Mouse (Mus musculus) hindbrain, embryonic 15.5 days (tissue): ENCODE measurements around the gene Pcdh15. TPM values are rescaled to one million over a fixed set of nuclear protein-coding genes. Genes with fewer than 3 reads are reported as not detected.

ENCODE experiments used
- ATAC-seq: fragments of 200-750 bp; cut with Nextera tagmentation; 2 replicates; pipeline ENCODE4 v1.8.0; 2017; ENCODE audit warnings: low read depth, moderate number of reproducible peaks, moderate TSS enrichment; ENCODE audit not compliant: low FRiP score
- H3K27ac ChIP-seq: fragments of 300-500 bp; sonication (generic); replicated peaks from 2 replicates; pipeline ENCODE4 v1.5.1; 2015; ENCODE audit warnings: mild to moderate bottlenecking, inconsistent platforms
- H3K27me3 ChIP-seq: fragments of 300-500 bp; sonication (generic); 2 replicates; pipeline ENCODE4 v1.6.1; 2015; ENCODE audit warnings: control low read depth, inconsistent platforms
- H3K36me3 ChIP-seq: fragments of 300-500 bp; sonication (generic); 2 replicates; pipeline ENCODE4 v1.6.1; 2015; ENCODE audit warnings: control low read depth, inconsistent platforms
- H3K4me1 ChIP-seq: fragments of 300-500 bp; sonication (generic); replicated peaks from 2 replicates; pipeline ENCODE4 v1.6.1; 2015; ENCODE audit warnings: control low read depth, inconsistent platforms
- H3K4me2 ChIP-seq: fragments of 300-500 bp; sonication (generic); 2 replicates; pipeline ENCODE4 v1.6.1; 2015; ENCODE audit warnings: moderate library complexity, mild to moderate bottlenecking, inconsistent platforms
- H3K4me3 ChIP-seq: fragments of 300-500 bp; sonication (generic); 2 replicates; pipeline ENCODE4 v1.5.1; 2015; ENCODE audit warnings: mild to moderate bottlenecking, inconsistent platforms
- H3K9ac ChIP-seq: fragments of 300-500 bp; sonication (generic); 2 replicates; pipeline ENCODE4 v1.6.1; 2015; ENCODE audit warnings: inconsistent platforms
- H3K9me3 ChIP-seq: fragments of 300-500 bp; sonication (generic); 2 replicates; pipeline ENCODE4 v1.6.1; 2016; ENCODE audit warnings: control low read depth, inconsistent platforms
- WGBS: fragments of 180-500 bp; shearing (Covaris S2); methylation state at CpG from one replicate; pipeline ENCODE4 v1.1.7; 2015; 5-methylcytosine and 5-hydroxymethylcytosine counted together
- polyA plus RNA-seq: library from polyadenylated mRNA; unstranded; fragments of >200 nt; fragmentation: Nextera tagmentation; extraction: Ambion mirVana; gene quantifications from 2 replicates; pipeline ENCODE4 v1.2.1, GENCODE M21; 2015

Gene Pcdh15
- polyA plus RNA-seq, 1 experiment from 2014 or later, result 13.8 TPM

GRCm38 (mm10) chr10:73928672-73929071 lies 829.5 kb downstream of the Pcdh15 start:
- H3K4me1 ChIP-seq, result no peaks in the 10 kb centered on the region
- H3K27me3 ChIP-seq, result no peaks in the 10 kb centered on the region
- H3K27ac ChIP-seq, result no peak overlapping the region
- no peaks in the 10 kb centered on the region for H3K36me3 ChIP-seq
- no peak for ATAC-seq
- H3K9me3 ChIP-seq, result no peaks in the 10 kb centered on the region
- H3K9ac ChIP-seq, result no peak overlapping the region
- H3K4me2 ChIP-seq, result no peak overlapping the region
- WGBS, result 62% methylated on average over 1 of the region's 1 CpGs
- H3K4me3 ChIP-seq, result no peak overlapping the region

- WGBS, result 59% methylated on average over 5 of the region's 5 CpGs
- Histone ChIP-seq H3K9ac (no peak overlapping the region), H3K27me3 (no peaks in the 10 kb centered on the region), H3K4me1 (no peaks in the 10 kb centered on the region), H3K4me3 (no peak overlapping the region), H3K4me2 (no peak overlapping the region), H3K9me3 (no peaks in the 10 kb centered on the region), H3K27ac (no peak overlapping the region), H3K36me3 (no peaks in the 10 kb centered on the region)
- ATAC-seq, result no peak
Observed at GRCm38 (mm10) chr10:73929718-73930117, 830.6 kb downstream of the Pcdh15 start.

DNA sequence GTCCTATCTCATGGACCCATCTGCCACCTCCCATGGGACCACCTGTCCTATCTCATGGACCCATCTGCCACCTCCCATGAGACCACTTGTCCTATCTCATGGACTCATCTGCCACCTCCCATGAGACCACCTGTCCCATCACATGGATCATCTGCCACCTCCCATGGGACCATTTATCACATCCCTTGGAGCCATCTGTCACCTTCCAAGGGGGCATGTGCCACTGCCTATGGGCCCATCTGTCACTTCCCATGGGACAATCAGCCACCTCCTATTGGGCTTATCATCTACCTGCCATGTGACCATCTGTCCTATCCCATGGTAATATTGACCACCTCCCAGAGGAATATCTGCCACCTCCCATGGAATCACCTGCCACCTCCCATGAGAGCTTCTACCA lies 832.0 kb downstream of the Pcdh15 start:
- no peak overlapping the region for H3K9ac ChIP-seq
- no peaks in the 10 kb centered on the region for H3K9me3 ChIP-seq
- no peak for ATAC-seq
- H3K27me3 ChIP-seq, result no peaks in the 10 kb centered on the region
- no peak overlapping the region for H3K27ac ChIP-seq
- H3K4me3 ChIP-seq, result no peak overlapping the region
- H3K4me2 ChIP-seq, result no peak overlapping the region
- no peaks in the 10 kb centered on the region for H3K4me1 ChIP-seq
- H3K36me3 ChIP-seq, result no peaks in the 10 kb centered on the region

- no peak overlapping the region for H3K9ac ChIP-seq
- H3K27me3 ChIP-seq, result no peaks in the 10 kb centered on the region
- H3K4me1 ChIP-seq, result no peaks in the 10 kb centered on the region
- H3K27ac ChIP-seq, result no peak overlapping the region
- H3K9me3 ChIP-seq, result no peaks in the 10 kb centered on the region
- no peak for ATAC-seq
- WGBS, result 96% methylated on average over 4 of the region's 4 CpGs
- no peaks in the 10 kb centered on the region for H3K36me3 ChIP-seq
- no peak overlapping the region for H3K4me2 ChIP-seq
- H3K4me3 ChIP-seq, result no peak overlapping the region
Observed at GRCm38 (mm10) chr10:73931996-73932679, 833.0 kb downstream of the Pcdh15 start.

DNA sequence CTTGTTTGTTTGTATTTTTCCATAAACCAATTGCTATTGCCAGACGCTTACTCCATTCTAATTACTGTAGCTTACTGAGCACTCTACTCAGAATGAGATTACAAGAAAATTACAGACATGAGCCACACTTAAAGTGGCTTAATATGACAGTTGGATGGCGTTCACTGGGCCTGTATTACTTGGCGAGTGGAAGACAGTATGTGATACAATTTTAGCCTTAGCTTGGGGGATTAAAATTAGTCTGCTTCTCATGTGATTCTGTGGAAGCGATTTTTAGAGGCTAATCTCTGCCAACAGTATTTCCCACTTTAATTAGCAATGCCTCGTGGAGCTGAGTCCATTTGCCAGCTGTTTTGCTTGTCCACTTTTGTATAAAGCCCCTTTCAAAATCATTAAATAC lies 837.0 kb downstream of the Pcdh15 start:
- no peaks in the 10 kb centered on the region for H3K9me3 ChIP-seq
- 48% methylated on average over 5 of the region's 5 CpGs for WGBS
- no peak overlapping the region for H3K4me3 ChIP-seq
- H3K4me1 ChIP-seq, result no peaks in the 10 kb centered on the region
- H3K27ac ChIP-seq, result no peak overlapping the region
- ATAC-seq, result no peak
- H3K36me3 ChIP-seq, result no peaks in the 10 kb centered on the region
- H3K27me3 ChIP-seq, result no peaks in the 10 kb centered on the region
- no peak overlapping the region for H3K4me2 ChIP-seq
- H3K9ac ChIP-seq, result no peak overlapping the region

DNA sequence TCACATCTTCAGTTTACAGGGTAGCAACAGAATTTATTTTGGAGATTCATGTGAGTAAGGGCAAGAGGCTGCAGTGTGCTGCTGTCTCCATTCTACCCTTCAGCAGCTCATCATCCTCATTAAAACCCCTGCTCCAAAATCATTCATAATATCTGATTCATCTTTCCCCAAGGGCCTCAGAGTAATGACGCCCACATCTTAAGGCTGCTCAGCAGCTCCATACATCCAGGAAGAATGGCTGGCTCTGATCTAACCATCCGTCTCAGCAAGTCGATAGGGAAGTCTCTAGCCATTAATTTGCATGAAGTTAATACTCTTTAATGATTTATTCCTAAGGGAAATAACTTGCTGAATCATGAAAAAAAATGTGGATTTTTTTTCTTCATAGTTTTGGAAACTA lies 839.8 kb downstream of the Pcdh15 start:
- no peaks in the 10 kb centered on the region for H3K36me3 ChIP-seq
- no peaks in the 10 kb centered on the region for H3K9me3 ChIP-seq
- no peak overlapping the region for H3K27ac ChIP-seq
- no peak overlapping the region for H3K4me3 ChIP-seq
- ATAC-seq, result no peak
- H3K27me3 ChIP-seq, result no peaks in the 10 kb centered on the region
- H3K4me1 ChIP-seq, result no peaks in the 10 kb centered on the region
- whole genome bisulfite sequencing, result 40% methylated on average over 3 of the region's 3 CpGs
- H3K4me2 ChIP-seq, result no peak overlapping the region
- H3K9ac ChIP-seq, result no peak overlapping the region

GRCm38 (mm10) chr10:73947799-73948198 lies 848.7 kb downstream of the Pcdh15 start:
- H3K27me3 ChIP-seq, result no peaks in the 10 kb centered on the region
- H3K27ac ChIP-seq, result no peak overlapping the region
- no peaks in the 10 kb centered on the region for H3K36me3 ChIP-seq
- H3K4me1 ChIP-seq, result no peaks in the 10 kb centered on the region
- 56% methylated on average over 2 of the region's 2 CpGs for WGBS
- no peak for ATAC-seq
- no peaks in the 10 kb centered on the region for H3K9me3 ChIP-seq
- no peak overlapping the region for H3K4me2 ChIP-seq
- H3K9ac ChIP-seq, result no peak overlapping the region
- no peak overlapping the region for H3K4me3 ChIP-seq

GRCm38 (mm10) chr10:73953362-73953761 lies 854.2 kb downstream of the Pcdh15 start:
- no peak for ATAC-seq
- Histone ChIP-seq H3K4me3 (no peak overlapping the region), H3K27ac (no peak overlapping the region), H3K4me1 (no peaks in the 10 kb centered on the region), H3K9me3 (no peaks in the 10 kb centered on the region), H3K9ac (no peak overlapping the region), H3K4me2 (no peak overlapping the region), H3K27me3 (no peaks in the 10 kb centered on the region), H3K36me3 (no peaks in the 10 kb centered on the region)
- 87% methylated on average over 4 of the region's 4 CpGs for WGBS

- Histone ChIP-seq H3K4me3 (no peak overlapping the region), H3K4me2 (no peak overlapping the region), H3K9me3 (no peaks in the 10 kb centered on the region), H3K27me3 (no peaks in the 10 kb centered on the region), H3K27ac (no peak overlapping the region), H3K36me3 (no peaks in the 10 kb centered on the region), H3K4me1 (no peaks in the 10 kb centered on the region), H3K9ac (no peak overlapping the region)
- ATAC-seq, result no peak
- WGBS, result 56% methylated on average over 5 of the region's 5 CpGs
Observed at GRCm38 (mm10) chr10:73984057-73984456, 884.9 kb downstream of the Pcdh15 start.

DNA sequence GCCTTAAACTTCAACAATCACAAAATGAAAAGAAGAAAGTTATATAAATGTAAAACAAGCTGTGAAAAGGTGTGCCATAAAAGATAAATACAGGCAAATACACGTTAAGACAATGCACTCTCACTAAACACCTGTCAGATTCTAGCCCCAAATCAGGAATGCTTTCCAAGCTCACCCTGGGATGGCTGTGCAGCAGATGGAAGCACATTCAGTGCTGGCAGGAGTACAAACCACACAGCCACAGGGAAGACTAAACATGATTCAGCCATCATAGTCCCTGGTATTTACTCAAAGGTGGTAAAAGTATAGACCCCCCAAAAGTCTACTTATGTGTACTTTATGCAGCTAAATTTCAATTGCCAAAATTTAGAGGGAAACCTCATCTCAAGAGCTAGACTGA lies 909.7 kb downstream of the Pcdh15 start:
- Histone ChIP-seq H3K9me3 (no peaks in the 10 kb centered on the region), H3K4me1 (no peaks in the 10 kb centered on the region), H3K27me3 (no peaks in the 10 kb centered on the region), H3K27ac (no peak overlapping the region), H3K36me3 (no peaks in the 10 kb centered on the region), H3K4me2 (no peak overlapping the region), H3K4me3 (no peak overlapping the region), H3K9ac (no peak overlapping the region)
- ATAC-seq, result no peak
- WGBS, result 41% methylated on average over 1 of the region's 1 CpGs

- no peaks in the 10 kb centered on the region for H3K9me3 ChIP-seq
- no peak overlapping the region for H3K9ac ChIP-seq
- no peaks in the 10 kb centered on the region for H3K36me3 ChIP-seq
- H3K27ac ChIP-seq, result no peak overlapping the region
- no peak for ATAC-seq
- no peaks in the 10 kb centered on the region for H3K27me3 ChIP-seq
- H3K4me1 ChIP-seq, result no peaks in the 10 kb centered on the region
- H3K4me3 ChIP-seq, result no peak overlapping the region
- WGBS, result 90% methylated on average over 1 of the region's 1 CpGs
- H3K4me2 ChIP-seq, result no peak overlapping the region
Observed at GRCm38 (mm10) chr10:74023091-74023490, 923.9 kb downstream of the Pcdh15 start.

- no peak overlapping the region for H3K9ac ChIP-seq
- no peak overlapping the region for H3K4me3 ChIP-seq
- WGBS, result 58% methylated on average over 9 of the region's 9 CpGs
- no peaks in the 10 kb centered on the region for H3K36me3 ChIP-seq
- H3K27ac ChIP-seq, result no peak overlapping the region
- H3K27me3 ChIP-seq, result no peaks in the 10 kb centered on the region
- no peak overlapping the region for H3K4me2 ChIP-seq
- no peaks in the 10 kb centered on the region for H3K4me1 ChIP-seq
- H3K9me3 ChIP-seq, result no peaks in the 10 kb centered on the region
- no peak for ATAC-seq
Observed at GRCm38 (mm10) chr10:74053059-74053458, 953.9 kb downstream of the Pcdh15 start.

- ATAC-seq, result no peak
- Histone ChIP-seq H3K4me3 (no peak overlapping the region), H3K27me3 (no peaks in the 10 kb centered on the region), H3K27ac (no peak overlapping the region), H3K36me3 (no peaks in the 10 kb centered on the region), H3K4me1 (no peaks in the 10 kb centered on the region), H3K4me2 (no peak overlapping the region), H3K9ac (no peak overlapping the region), H3K9me3 (no peaks in the 10 kb centered on the region)
- 87% methylated on average over 4 of the region's 4 CpGs for WGBS
Observed at GRCm38 (mm10) chr10:74086653-74087052, 987.5 kb downstream of the Pcdh15 start.
